In the genomic region with DNA sequence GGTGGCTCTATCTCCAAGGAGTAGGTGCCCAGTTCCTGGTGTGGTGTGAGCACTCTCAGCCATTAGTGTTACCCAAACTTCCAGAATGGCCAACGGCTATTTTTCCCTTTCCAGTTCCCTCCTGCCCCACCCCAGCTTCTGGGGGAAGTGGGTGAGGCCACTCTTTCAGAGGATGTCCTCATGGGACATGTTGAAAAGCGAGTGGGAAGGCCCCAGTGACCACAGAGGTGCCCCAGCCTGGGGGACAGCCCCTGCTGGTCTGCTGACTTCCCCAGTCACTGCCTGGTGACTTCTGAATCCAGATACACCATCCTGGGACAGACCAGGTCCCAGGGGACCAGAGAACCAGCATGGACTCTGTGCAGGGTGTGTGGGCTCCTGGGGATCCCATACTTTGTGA, we compare ENCODE assay signal across 1 mouse cellular context.
TF ChIP-seq lines count a peak whose summit lies in the region.

No protein-coding gene starts in this region.

TF ChIP-seq in CH12.LX, 34 proteins besides CTCF, POLR2A, EP300 and RAD21 (continued from another document):
- peak; percentile 98 for TF ChIP-seq RCOR1 (conservative IDR thresholded peaks at IDR 0.05; ENCODE audit: low read depth, low read length)
- no peak for TF ChIP-seq ZKSCAN1 (IDR thresholded peaks at IDR 0.05; ENCODE audit: borderline replicate concordance, low read depth, low read length)
- peak; percentile 56 for TF ChIP-seq ELF1 (IDR thresholded peaks at IDR 0.05; ENCODE audit: low read depth, low read length)
- TF ChIP-seq CHD2 (IDR thresholded peaks at IDR 0.05; ENCODE audit: low read length), result peak; percentile 90
- no peak for TF ChIP-seq ZNF384 (IDR thresholded peaks at IDR 0.05; ENCODE audit: low read depth, low read length)
- TF ChIP-seq ETS1 (conservative IDR thresholded peaks at IDR 0.05; ENCODE audit: low read depth, low read length), result peak; percentile 96
- peak; percentile 95 for TF ChIP-seq IRF4 (IDR thresholded peaks at IDR 0.05; ENCODE audit: low read depth, low read length)
- TF ChIP-seq JUN (IDR thresholded peaks at IDR 0.05; ENCODE audit: insufficient read depth, low read depth, low read length), result peak; percentile 19; the same call in 1 of the 2 replicates
- no peak; the same call in 1 of the 2 replicates for TF ChIP-seq MXI1 (IDR thresholded peaks at IDR 0.05; ENCODE audit: low read depth, low read length)
